Mouse (Mus musculus): ENCODE results near the gene Ap2b1. TPM values are rescaled to one million over a fixed set of nuclear protein-coding genes. Genes with fewer than 3 reads are reported as not detected.

Ap2b1 gene
- polyA plus RNA-seq, 1 experiment: 130 TPM

DNA sequence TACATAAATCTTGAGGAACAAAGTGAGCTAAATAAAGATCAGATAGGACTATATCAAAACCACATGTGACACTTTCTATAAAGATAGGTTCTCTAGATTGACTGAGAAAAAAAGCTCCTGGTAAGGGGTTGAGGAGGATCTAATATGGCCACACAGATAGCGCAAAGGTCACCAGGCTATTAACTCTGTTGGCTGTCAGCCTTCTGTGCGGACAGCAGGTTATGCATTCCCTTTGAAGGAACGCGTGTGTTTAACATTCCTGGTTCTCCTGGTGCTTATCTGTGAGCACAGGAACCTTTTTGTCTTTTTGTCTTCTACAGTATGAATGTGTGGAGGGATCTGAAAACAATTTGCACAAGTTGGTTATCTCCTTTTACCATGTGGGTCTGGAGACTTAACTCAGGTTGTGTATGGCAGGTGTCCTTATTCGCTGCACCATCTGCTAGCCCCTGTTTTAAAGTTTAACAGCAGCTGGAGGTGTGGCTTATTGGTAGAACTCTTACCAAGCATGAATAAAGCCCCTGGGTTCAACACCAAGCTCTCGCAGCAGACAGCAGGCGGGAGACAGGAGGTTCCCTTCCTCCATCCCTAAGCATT, 81.0 kb downstream of the Ap2b1 start:
- Histone ChIP-seq H3K27ac (ENCODE audit: insufficient read depth, low read length) (no peak overlapping the region), H3K4me3 (ENCODE audit: insufficient read depth, low read length) (no peak overlapping the region), H3K4me1 (ENCODE audit: control insufficient read depth, insufficient read depth, low read length) (peaks cover 3% of the 10 kb centered on the region; the same call in 1 of the 2 replicates)
- TF ChIP-seq POLR2A (IDR thresholded peaks at IDR 0.05; ENCODE audit: extremely low read depth, insufficient read depth, low read length) (no peak), CTCF (IDR thresholded peaks at IDR 0.05; ENCODE audit: extremely low read depth, insufficient read depth, low read length) (no peak)

DNA sequence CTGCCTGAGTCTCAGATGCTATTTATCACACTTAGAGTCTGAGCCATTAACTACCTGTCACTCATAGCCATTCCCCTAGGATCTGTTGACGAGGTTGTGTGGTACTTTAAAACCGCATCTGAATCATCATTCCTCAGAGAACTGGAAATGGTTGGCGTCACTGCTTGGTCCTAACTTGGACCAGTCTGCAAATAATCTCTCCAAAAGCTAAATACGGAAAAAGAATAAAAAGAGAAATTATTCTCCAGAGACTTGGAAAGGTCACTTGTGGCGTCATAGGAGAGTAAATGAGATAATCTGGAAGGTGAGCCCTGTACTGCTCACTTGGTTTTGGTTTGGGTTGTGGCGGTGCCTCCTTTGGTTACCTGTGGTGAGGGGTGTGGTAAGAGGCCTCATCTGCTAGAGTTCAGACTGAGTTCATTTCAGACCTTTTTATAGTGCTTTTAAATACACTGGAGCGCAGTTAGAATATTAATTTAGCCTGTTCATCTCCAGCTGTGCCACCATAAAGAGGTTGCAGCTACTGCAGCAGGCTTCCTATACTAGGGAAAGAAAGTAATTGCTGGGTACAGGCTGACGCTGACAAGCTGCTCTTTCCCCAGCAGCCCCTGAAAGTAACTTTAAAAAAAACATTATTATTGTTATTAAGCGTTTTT, 84.2 kb downstream of the Ap2b1 start:
- TF ChIP-seq POLR2A (IDR thresholded peaks at IDR 0.05; ENCODE audit: extremely low read depth, insufficient read depth, low read length): no peak
- no peak for TF ChIP-seq CTCF (IDR thresholded peaks at IDR 0.05; ENCODE audit: extremely low read depth, insufficient read depth, low read length)
- Histone ChIP-seq H3K4me1 (ENCODE audit: control insufficient read depth, insufficient read depth, low read length) (peaks cover 4% of the 10 kb centered on the region; the same call in 1 of the 2 replicates), H3K4me3 (ENCODE audit: insufficient read depth, low read length) (no peak overlapping the region), H3K27ac (ENCODE audit: insufficient read depth, low read length) (peak overlapping the region; percentile 41; the same call in 1 of the 2 replicates)

DNA sequence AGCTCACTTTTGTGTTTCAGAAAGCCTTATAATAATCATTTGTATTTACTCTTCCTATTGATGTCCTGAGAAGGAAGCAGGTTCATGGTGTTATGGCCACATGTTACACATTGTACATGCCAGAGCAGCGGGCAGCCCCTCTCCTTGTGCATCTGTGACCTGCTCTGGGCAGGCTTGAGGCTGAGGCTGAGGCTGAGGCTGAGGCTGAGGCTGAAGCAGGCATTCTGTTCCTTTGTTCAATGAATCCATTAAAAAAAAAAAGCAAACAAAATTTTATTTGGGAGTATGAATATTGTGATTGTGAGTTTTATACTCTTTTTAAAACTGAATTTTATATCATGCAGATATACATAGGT, 84.7 kb downstream of the Ap2b1 start:
- Histone ChIP-seq H3K4me1 (ENCODE audit: control insufficient read depth, insufficient read depth, low read length) (peaks cover 4% of the 10 kb centered on the region; the same call in 1 of the 2 replicates), H3K4me3 (ENCODE audit: insufficient read depth, low read length) (no peak overlapping the region), H3K27ac (ENCODE audit: insufficient read depth, low read length) (no peak overlapping the region; the same call in 1 of the 2 replicates)
- TF ChIP-seq CTCF (IDR thresholded peaks at IDR 0.05; ENCODE audit: extremely low read depth, insufficient read depth, low read length) (no peak), POLR2A (IDR thresholded peaks at IDR 0.05; ENCODE audit: extremely low read depth, insufficient read depth, low read length) (no peak)

DNA sequence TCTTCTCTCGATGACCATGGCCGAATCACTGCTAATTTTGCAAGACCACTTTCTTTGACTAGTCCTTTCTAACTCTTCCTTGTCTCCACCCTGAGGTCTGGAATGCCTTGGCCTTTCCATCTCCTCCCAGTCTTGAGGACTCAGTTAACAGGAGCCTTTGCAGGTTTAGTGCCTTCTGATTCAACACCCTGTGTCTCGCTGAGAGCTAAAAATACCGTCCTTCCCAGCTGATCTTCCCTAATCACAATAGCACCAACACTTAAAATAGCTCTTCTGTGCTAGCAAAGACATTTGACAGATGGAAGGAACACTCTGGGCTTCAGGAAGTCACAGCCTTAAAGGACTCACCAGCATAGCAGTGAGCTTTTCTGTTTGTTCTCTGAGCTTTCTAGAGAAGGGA, 94.2 kb downstream of the Ap2b1 start:
- Histone ChIP-seq H3K4me1 (ENCODE audit: control insufficient read depth, insufficient read depth, low read length) (peaks cover 6% of the 10 kb centered on the region; the same call in 1 of the 2 replicates), H3K4me3 (ENCODE audit: insufficient read depth, low read length) (no peak overlapping the region), H3K27ac (ENCODE audit: insufficient read depth, low read length) (peak overlapping the region; percentile 43; the same call in 1 of the 2 replicates)
- no peak for TF ChIP-seq POLR2A (IDR thresholded peaks at IDR 0.05; ENCODE audit: extremely low read depth, insufficient read depth, low read length)
- no peak for TF ChIP-seq CTCF (IDR thresholded peaks at IDR 0.05; ENCODE audit: extremely low read depth, insufficient read depth, low read length)

DNA sequence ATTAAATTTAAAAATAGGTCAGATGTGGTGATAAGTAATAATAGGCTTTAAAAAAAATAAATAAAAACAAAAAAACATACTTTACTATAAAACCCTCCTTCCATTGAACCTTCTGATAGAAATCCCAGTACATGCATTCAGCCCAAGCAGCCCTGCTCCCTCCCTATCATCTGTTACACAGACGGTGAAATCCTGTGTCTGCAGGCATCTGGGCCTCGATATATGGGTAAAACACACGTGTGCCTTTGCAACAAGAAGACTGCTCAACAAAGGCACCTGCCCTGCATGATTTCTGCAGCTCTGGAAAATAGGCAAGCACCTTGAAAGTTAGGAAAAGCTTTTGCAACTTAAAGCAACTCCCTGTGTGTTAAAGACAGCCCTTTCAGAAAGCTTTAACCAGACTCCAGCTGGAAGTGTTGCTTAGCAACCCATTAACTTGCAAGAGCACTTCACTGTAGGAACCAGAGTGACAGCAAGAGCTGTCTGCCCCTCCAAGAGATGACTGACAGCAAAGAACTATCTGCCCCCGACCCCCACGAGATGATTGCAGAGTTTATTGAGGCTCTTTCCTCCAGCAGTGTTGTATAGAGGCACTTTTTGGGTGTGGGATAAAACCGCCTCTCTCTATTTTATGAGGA, 96.1 kb downstream of the Ap2b1 start:
- TF ChIP-seq CTCF (IDR thresholded peaks at IDR 0.05; ENCODE audit: extremely low read depth, insufficient read depth, low read length): no peak
- TF ChIP-seq POLR2A (IDR thresholded peaks at IDR 0.05; ENCODE audit: extremely low read depth, insufficient read depth, low read length): no peak
- Histone ChIP-seq H3K27ac (ENCODE audit: insufficient read depth, low read length) (no peak overlapping the region), H3K4me1 (ENCODE audit: control insufficient read depth, insufficient read depth, low read length) (peaks cover 6% of the 10 kb centered on the region; the same call in 1 of the 2 replicates), H3K4me3 (ENCODE audit: insufficient read depth, low read length) (no peak overlapping the region)

DNA sequence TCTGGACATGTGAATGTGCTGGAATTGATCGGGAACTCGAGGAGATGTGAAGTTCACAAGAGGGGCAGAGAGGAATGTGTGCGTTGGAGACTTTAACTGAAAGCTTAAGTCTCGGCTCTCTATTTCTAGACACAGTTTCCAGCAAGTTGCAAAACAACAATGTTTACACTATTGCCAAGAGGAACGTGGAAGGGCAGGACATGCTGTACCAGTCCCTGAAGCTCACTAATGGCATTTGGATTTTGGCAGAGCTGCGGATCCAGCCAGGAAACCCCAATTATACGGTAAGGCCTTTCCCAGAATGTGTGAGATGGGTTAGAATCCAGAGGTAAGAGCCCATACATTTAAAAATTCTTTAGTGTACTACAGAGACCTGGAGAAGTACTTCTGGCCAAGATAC, 98.8 kb downstream of the Ap2b1 start:
- Histone ChIP-seq H3K4me1 (ENCODE audit: control insufficient read depth, insufficient read depth, low read length) (peaks cover 6% of the 10 kb centered on the region; the same call in 1 of the 2 replicates), H3K4me3 (ENCODE audit: insufficient read depth, low read length) (no peak overlapping the region), H3K27ac (ENCODE audit: insufficient read depth, low read length) (no peak overlapping the region)
- no peak for TF ChIP-seq CTCF (IDR thresholded peaks at IDR 0.05; ENCODE audit: extremely low read depth, insufficient read depth, low read length)
- no peak for TF ChIP-seq POLR2A (IDR thresholded peaks at IDR 0.05; ENCODE audit: extremely low read depth, insufficient read depth, low read length)

DNA sequence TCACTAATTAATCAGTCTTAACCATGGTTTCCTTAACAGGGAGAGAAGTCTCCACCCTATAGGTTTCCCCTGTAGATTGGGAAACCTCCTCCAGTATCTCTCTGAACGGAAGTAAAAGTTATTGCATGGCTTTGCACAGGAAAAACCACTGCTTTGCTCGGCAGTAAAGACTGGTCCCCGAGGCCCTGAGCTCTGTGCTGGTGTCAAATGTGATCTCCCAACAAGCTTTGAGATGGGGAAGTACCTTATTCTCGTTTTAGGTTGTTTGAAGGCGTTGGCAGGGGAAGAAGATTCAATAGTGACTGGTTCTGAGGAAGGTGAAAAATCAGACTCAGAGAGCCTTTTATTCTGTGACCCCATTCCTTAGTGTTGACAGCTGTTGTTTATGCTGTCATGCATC, 99.9 kb downstream of the Ap2b1 start:
- TF ChIP-seq POLR2A (IDR thresholded peaks at IDR 0.05; ENCODE audit: extremely low read depth, insufficient read depth, low read length): no peak
- TF ChIP-seq CTCF (IDR thresholded peaks at IDR 0.05; ENCODE audit: extremely low read depth, insufficient read depth, low read length): no peak
- H3K4me3 ChIP-seq (ENCODE audit: insufficient read depth, low read length): no peak overlapping the region
- H3K4me1 ChIP-seq (ENCODE audit: control insufficient read depth, insufficient read depth, low read length): peaks cover 6% of the 10 kb centered on the region
- no peak overlapping the region for H3K27ac ChIP-seq (ENCODE audit: insufficient read depth, low read length)

DNA sequence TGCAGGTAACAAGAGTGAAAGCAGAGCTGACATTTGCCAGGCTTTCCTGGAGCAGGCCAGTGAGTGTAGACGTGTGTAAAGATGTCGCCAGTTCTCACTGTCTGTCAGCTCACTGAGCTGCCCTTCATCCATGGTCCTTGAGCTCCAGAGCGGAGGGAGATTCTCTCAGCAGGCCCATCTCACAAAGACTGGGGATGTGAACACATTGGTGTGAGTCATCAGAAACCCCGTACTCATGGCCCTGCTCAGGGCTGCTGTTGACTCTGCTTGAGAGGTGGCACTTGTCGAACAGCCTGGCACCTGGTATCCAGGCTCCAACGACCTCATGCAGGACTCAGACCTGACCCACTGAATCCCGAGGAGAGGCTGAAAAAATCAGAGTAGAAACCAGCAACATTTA, 105.0 kb downstream of the Ap2b1 start:
- TF ChIP-seq POLR2A (IDR thresholded peaks at IDR 0.05; ENCODE audit: extremely low read depth, insufficient read depth, low read length) (no peak), CTCF (IDR thresholded peaks at IDR 0.05; ENCODE audit: extremely low read depth, insufficient read depth, low read length) (no peak)
- peaks cover 9% of the 10 kb centered on the region for H3K4me1 ChIP-seq (ENCODE audit: control insufficient read depth, insufficient read depth, low read length)

DNA sequence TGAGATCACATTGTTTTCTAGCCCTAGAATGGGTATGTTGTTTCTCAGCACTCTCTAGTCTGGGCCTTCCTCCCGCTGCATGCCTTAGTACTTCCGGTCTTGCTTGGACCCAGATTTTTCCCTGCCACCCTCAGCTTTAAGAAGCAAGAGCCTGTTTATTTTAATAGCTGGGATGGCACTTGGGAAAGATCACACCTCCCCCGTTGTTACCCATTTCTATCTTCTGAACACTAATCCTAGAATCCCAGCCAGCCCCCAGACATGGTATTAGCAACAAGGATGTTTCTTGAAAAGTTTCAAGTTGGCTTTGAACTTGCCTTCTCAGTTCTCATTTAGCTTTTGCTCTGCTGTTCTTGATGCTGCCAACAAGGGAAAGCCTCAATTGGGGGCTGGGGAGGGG, 107.6 kb downstream of the Ap2b1 start:
- Histone ChIP-seq H3K4me3 (ENCODE audit: insufficient read depth, low read length) (no peak overlapping the region), H3K4me1 (ENCODE audit: control insufficient read depth, insufficient read depth, low read length) (peaks cover 12% of the 10 kb centered on the region), H3K27ac (ENCODE audit: insufficient read depth, low read length) (no peak overlapping the region)
- TF ChIP-seq POLR2A (IDR thresholded peaks at IDR 0.05; ENCODE audit: extremely low read depth, insufficient read depth, low read length) (no peak), CTCF (IDR thresholded peaks at IDR 0.05; ENCODE audit: extremely low read depth, insufficient read depth, low read length) (no peak)

More for the DNA sequence above, 105.0 kb downstream of the Ap2b1 start:
- H3K27ac ChIP-seq (ENCODE audit: insufficient read depth, low read length): 0 out of 2 replicates have a peak overlapping the region, but pooled peaks have one; percentile 12
- no peak overlapping the region for H3K4me3 ChIP-seq (ENCODE audit: insufficient read depth, low read length)
